Mouse (Mus musculus) E14TG2a.4 (cell line): ENCODE results near the gene Atf6.

Experiments
- CTCF ChIP-seq: conservative IDR thresholded peaks from 2 replicates; pipeline ENCODE4 v1.5.1; 2014; ENCODE audit warnings: low read length
- POU5F1 ChIP-seq: IDR thresholded peaks from 2 replicates; pipeline ENCODE4 v1.6.1; 2014; ENCODE audit warnings: low read length, borderline replicate concordance

DNA sequence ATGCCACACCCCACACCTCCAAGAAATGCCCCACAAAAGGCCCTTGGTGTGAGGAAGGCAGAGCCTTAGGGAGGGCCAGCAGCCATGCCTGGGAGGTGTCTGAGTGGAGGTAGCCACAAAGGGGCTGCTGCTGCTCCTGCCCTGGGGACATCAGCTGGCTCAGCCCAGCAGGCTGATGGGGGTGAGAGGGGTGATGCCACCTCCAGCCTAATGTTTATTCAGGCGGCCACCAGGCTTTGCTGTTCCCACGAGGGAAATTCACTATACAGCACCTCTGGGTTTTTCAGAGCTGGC, 210.4 kb downstream of the Atf6 start:
- TF ChIP-seq CTCF (no peak), POU5F1 (no peak)
